Mouse (Mus musculus): ENCODE data around the gene Zfp36l1. TPM values are rescaled to one million over a fixed set of nuclear protein-coding genes. Genes with fewer than 3 reads are reported as not detected.

Gene Zfp36l1
- total RNA-seq, 2 experiments from 2014 or later: 32.7 to 39.2 TPM

DNA sequence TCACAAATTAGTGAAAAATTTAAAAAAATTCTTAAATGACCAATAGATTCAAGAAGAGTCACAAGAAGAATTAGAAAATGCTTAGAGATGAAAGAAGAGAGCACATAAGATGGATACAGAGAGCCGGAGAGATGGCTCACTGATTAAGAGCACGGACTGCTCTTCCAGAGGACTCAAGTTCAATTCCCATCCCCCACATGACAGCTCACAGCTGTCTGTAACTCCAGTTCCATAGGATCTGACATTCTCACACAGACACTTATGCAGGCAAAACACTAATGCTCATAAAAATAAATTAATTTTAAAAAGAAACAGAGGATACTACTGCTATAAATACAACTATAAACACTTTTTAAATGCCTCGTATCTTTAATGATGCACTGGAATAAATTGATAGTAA, 32.0 kb upstream of the Zfp36l1 start:
- no peak for TF ChIP-seq CTCF (IDR thresholded peaks at IDR 0.05)
- no peak overlapping the region for H3K4me3 ChIP-seq
- DNase-seq (ENCODE audit: extremely low spot score in 1 of 2, low spot score in 2 of 2): no peak
- H3K27ac ChIP-seq: no peak overlapping the region
- intact Hi-C loops (cut with DNase I): no loop called here

- Histone ChIP-seq H3K27ac (no peak overlapping the region), H3K4me3 (no peak overlapping the region)
- peak in 1 of 2 experiments; percentile 43 for DNase-seq (ENCODE audit: extremely low spot score in 1 of 2, low spot score in 2 of 2)
- intact Hi-C loops (cut with DNase I): loop anchor here (1.0 kb wide), 1 partner anchor 782 kb away; no protein-coding TSS in a partner anchor
- peak; percentile 90 for TF ChIP-seq CTCF (IDR thresholded peaks at IDR 0.05)
Observed at GRCm38 (mm10) chr12:80141470-80141869, 28.7 kb upstream of the Zfp36l1 start.

DNA sequence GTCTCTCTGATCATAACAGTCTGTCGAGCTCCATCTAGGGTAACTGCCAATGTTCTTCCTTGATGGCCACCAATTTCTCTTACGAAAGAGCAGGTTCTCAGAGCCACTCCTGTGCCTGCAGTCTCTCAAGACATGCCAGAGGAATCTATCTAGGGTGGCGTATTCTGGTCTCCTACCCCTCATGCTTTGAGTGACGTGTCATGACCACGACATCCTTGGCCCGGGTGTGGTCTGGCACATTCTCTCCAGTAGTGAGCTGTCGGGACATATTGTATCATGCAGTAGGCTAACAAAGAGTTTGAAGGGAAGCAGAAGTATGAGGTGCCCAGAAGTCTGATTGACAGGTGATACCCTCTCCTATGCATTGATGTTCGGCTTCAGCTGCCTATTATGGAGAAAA, 28.2 kb upstream of the Zfp36l1 start:
- H3K4me3 ChIP-seq: no peak overlapping the region
- H3K27ac ChIP-seq: no peak overlapping the region
- no peak for DNase-seq (ENCODE audit: extremely low spot score in 1 of 2, low spot score in 2 of 2)
- TF ChIP-seq CTCF (IDR thresholded peaks at IDR 0.05): no peak
- intact Hi-C loops (cut with DNase I): loop anchor here (1.0 kb wide), 1 partner anchor 782 kb away; no protein-coding TSS in a partner anchor

GRCm38 (mm10) chr12:80137744-80138143, 24.9 kb upstream of the Zfp36l1 start:
- intact Hi-C loops (cut with DNase I): no loop called here
- no peak for TF ChIP-seq CTCF (IDR thresholded peaks at IDR 0.05)
- DNase-seq (ENCODE audit: extremely low spot score in 1 of 2, low spot score in 2 of 2): no peak
- no peak overlapping the region for H3K4me3 ChIP-seq
- H3K27ac ChIP-seq: no peak overlapping the region

DNA sequence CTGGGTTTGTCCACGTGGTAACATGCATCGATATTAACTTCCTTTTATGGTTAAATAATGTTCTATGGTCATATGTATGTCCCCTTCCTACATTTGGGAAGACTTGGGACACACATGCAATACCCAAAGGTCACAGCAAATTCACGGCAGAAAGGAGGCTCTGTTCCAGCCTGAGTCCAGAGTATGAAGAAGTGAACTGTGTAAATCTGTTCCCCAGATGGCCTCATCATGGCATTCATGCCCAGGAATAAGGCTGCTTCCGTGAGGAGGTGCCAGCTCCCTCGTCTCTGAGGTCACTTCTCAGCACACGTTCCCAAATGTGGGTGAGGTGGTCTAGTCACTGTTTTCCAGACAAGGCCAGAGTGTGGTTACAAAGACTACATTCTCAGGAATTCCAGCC, 24.4 kb upstream of the Zfp36l1 start:
- intact Hi-C loops (cut with DNase I): no loop called here
- H3K27ac ChIP-seq: no peak overlapping the region
- DNase-seq (ENCODE audit: extremely low spot score in 1 of 2, low spot score in 2 of 2): no peak
- no peak for TF ChIP-seq CTCF (IDR thresholded peaks at IDR 0.05)
- H3K4me3 ChIP-seq: no peak overlapping the region

DNA sequence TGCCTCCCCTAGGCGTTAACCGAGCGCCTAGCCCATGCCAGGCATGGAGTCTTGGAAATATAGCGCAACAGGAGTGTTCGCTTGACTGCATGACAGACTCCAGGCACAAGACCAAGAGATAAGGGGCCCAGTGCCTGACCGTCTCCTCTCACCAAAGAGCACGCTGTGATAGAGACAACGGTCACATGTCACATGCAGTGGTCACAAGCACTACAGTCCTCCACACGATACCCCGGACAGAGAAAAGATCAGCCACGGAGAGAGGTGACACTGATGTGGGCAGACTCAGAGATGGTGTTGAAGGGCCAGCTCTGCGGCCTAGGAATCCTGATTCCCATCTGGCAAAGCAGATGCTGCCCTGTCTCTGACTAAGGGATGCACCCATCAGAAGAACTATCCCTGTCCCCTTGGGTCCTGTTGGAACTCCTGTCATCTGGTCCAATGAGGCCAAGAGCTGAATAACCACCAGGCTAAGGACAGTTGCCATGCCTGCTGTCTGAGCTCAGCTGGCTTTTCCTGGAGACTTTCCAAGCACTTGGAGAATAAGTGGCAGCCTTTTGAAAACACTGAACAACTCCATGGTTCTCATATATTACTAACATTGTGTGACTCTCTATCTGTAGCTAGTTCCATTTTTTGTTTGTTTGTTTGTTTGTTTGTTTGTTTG, 23.6 kb upstream of the Zfp36l1 start:
- H3K27ac ChIP-seq: no peak overlapping the region
- no peak for TF ChIP-seq CTCF (IDR thresholded peaks at IDR 0.05)
- intact Hi-C loops (cut with DNase I): no loop called here
- H3K4me3 ChIP-seq: no peak overlapping the region
- DNase-seq (ENCODE audit: extremely low spot score in 1 of 2, low spot score in 2 of 2): no peak

DNA sequence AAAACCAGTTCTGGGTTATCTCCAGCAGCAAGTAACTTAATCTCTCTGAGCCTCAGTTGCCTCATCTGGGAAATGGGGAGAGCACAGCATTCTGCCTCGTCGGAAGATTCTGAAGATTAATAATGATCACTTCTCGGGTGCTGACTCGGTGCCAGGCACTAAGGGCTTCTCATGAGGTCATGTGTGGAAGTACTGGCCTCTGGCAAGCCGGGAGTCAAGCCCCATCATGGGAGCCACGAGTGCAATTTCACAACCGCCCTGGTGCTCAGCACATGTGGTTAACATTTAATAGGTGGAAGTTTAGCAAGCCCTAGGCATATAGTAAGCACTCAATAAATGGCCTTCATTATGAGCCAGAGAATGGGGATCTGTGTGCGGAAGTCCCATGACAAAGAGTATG, 22.4 kb upstream of the Zfp36l1 start:
- intact Hi-C loops (cut with DNase I): no loop called here
- DNase-seq (ENCODE audit: extremely low spot score in 1 of 2, low spot score in 2 of 2): no peak
- Histone ChIP-seq H3K4me3 (no peak overlapping the region), H3K27ac (no peak overlapping the region)
- no peak for TF ChIP-seq CTCF (IDR thresholded peaks at IDR 0.05)

DNA sequence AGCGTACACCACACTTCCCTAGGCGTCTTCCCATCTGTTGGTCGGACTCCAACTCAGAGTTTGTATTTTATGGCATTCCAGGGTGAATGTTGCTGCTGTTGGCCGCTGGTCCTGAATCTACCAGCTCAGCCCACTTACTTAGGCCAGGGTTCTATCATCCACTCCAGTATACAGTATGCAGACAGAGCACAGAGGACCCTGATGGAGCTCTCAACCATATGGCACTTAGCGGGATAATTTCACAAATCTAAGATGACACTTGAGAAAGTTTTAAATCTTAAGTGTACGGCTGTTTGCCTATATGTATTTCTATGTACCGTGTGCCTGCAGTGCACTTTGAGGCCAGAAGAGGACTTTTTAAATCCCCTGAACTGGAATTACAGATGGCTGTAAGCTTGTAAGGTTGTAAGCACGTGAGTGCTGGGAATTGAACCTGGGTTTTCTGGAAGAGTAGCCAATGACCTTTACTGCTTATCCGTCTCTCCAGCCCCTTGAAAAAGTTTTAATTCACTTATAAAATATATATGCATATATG, 20.3 kb upstream of the Zfp36l1 start:
- no peak; the same call in 1 of the 2 replicates for TF ChIP-seq CTCF (IDR thresholded peaks at IDR 0.05)
- H3K27ac ChIP-seq: peak overlapping the region; percentile 99
- DNase-seq (ENCODE audit: extremely low spot score in 1 of 2, low spot score in 2 of 2): no peak
- peak overlapping the region; percentile 84 for H3K4me3 ChIP-seq
- intact Hi-C loops (cut with DNase I): loop anchor here (5.0 kb wide), 2 partner anchors 606 to 826 kb away; no protein-coding TSS in a partner anchor

DNA sequence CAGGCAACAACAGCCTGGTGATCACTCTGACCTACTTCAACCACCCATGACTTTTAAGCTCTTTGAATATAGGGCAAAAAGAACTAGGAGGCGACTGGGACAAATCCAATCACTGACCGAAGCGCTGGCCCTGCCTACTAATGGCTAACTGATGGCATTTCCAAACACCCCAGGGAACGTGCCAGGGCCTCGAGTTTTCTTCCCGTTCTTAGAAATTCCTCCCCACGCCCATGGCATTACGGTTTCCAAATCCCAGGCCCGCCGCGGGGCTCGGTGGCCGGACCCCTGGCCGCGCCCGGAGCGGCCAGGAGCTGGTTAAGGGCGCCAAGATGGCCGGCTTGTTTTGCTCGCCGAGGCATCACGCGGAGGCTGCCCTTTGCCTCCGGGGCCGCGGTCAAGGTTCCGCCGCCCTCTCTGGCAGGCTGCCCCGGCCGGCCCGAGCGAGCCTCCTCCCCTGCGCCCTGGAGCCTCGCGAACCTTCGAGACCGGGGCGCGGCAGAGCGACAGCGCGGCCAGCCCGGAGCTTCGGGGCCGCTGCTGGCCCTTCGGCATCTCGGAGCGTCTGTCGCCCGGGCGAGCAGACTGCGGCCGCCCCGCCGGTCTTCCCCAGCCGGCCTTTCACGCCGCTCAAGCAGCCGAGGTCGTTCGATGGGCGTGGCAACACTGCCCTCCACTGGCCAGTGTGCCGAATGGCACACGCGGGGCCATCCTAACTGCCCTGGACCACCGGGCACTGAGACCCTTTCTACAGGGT, 19.6 kb upstream of the Zfp36l1 start:
- peak; percentile 75 to 77 for DNase-seq (ENCODE audit: extremely low spot score in 1 of 2, low spot score in 2 of 2)
- peak overlapping the region; percentile 84 for H3K4me3 ChIP-seq
- intact Hi-C loops (cut with DNase I): loop anchor here (1.0 to 5.0 kb wide), 4 partner anchors 18 to 825 kb away; no protein-coding TSS in a partner anchor
- peak overlapping the region; percentile 99 for H3K27ac ChIP-seq
- peak; percentile 91 for TF ChIP-seq CTCF (IDR thresholded peaks at IDR 0.05)

GRCm38 (mm10) chr12:80131359-80132249, 18.8 kb upstream of the Zfp36l1 start:
- peak overlapping the region; percentile 84 for H3K4me3 ChIP-seq
- intact Hi-C loops (cut with DNase I): loop anchor here (1.0 to 5.0 kb wide), 4 partner anchors 17 to 824 kb away; no protein-coding TSS in a partner anchor
- no peak for DNase-seq (ENCODE audit: extremely low spot score in 1 of 2, low spot score in 2 of 2)
- H3K27ac ChIP-seq: peak overlapping the region; percentile 99
- TF ChIP-seq CTCF (IDR thresholded peaks at IDR 0.05): no peak
